Mouse (Mus musculus): ENCODE results near the gene Klre1.
"Not testable (repeated sequence)": the region's sequence is repeated elsewhere in the genome, so short reads cannot be mapped to it uniquely, and the experiment has no call there.

The Klre1 gene

DNA sequence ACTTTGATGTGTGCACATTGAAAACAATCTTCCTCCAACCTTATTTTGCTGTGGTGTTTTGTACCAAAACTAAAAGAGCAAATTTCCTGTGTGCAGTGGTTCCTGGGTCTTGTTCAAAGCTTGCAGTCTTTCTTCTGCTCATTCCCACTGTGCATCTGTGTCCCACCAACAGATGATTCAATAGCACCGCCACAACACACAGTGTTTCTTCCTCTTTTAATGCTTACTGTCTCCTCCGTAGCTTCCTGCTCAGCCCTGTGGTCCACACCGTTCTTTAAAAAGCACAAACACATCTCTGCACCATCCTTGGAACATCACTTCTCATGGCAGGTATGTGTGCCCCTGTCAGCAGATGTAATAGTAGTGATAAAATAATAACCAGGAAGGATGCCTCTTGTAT lies 13.8 kb downstream of the Klre1 start, which contains the start of gene Klrd1:
TSS of gene Klrd1 (plus strand) at position 275 of the 400 bp plus-strand sequence.
- no peak for DNase-seq

DNA sequence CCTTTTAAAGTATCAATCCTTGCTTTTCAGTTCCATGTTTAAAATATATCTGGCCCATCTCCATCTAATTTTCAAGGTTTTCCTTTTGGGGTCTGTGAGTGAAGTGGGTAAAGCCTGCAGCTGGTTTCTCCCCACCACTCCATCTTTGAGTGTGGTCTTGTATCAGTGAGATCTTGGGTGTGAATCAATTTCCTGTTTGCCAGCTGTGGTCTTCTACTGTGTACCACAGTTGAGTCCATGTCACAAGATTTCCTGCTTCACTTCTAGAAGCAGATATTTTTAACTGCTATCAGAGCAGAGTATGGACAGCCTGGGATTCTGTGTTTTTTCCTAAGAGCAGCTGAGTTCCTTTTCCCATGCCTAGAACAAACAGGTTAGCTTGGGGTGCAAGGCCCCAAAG lies 30.7 kb downstream of the Klre1 start:
- no peak for DNase-seq

DNA sequence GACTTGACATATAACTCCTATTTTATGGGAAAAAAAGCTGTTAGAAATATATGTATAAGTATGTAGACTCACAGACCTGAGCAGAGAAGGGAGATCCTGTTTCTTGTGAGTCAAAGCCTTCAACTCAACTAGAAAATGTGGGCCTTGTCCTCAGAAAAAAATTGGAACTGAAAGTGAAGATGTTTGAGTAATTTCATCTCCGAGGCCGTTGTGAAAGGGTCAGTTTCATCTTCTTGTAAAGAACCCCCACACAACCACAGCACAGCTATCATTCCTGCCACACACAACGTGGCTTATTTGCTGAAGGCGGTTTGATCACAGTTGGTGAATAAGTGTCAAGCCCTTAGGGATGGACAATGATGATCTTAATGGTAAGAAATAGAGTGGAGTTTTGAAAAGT lies 46.0 kb downstream of the Klre1 start, which contains the start of gene Klrk1:
TSS of gene Klrk1 (minus strand) at position 130 of the 400 bp plus-strand sequence.
- DNase-seq = no peak

DNA sequence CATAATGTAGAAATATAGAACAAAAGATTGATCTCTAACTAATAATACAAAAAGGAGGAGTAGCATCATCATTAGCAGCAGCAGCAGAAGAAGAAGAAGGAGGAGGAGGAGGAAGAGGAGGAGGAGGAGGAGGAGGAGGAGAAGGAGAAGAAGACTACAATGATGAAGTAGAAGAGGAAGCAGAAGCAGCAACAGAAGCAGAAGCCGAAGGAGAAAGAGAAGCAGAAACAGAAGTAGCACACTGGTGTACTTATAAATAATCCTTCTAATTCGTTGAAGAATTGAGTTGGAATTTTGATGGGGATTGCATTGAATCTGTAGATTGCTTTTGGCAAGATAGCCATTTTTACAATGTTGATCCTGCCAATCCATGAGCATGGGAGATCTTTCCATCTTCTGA lies 53.3 kb downstream of the Klre1 start:
- not testable (repeated sequence) for DNase-seq
